Mouse (Mus musculus): ENCODE data around the gene 2210408I21Rik. TPM values are rescaled to one million over a fixed set of nuclear protein-coding genes. Genes with fewer than 3 reads are reported as not detected.
A peak's percentile ranks its signal among the peaks of the same experiment; 100 is the strongest.

The 2210408I21Rik gene
- total and polyA plus RNA-seq, 3 experiments, result 1.6 to 4.0 TPM; not detected in 1

DNA sequence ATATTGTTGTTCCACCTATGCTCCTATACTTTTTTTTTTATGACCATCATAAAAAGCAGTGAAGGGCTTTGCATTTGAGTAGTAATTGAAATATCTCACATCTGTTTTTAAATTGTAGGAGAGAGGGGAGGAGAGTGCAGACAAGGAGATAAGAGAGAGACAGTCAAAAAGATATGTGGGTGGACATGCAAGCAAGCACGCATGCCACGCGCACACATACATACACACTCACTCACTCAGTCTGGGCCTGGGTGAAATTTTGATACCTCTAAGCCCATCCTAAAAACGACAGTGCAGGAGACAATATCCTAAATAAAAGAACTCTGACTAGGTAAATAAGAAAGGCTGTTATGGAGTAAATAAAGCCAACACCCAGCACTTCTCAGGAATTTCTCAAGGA is 16.6 kb upstream of the 2210408I21Rik start:
- no peak overlapping the region for H3K9ac ChIP-seq (ENCODE audit: control insufficient read depth, low read depth, low read length, poor library complexity, severe bottlenecking)
- H3K4me3 ChIP-seq (ENCODE audit: control insufficient read depth in 1 of 2, insufficient read depth in 1 of 2, low read depth in 2 of 2, low read length in 2 of 2), result no peak overlapping the region
- no peaks in the 10 kb centered on the region for H3K27me3 ChIP-seq (ENCODE audit: control insufficient read depth in 1 of 2, insufficient read depth in 2 of 2, low read length in 2 of 2)
- H3K9me3 ChIP-seq (replicated peaks; ENCODE audit: insufficient read depth, low read length), result no peaks in the 10 kb centered on the region
- DNase-seq (ENCODE audit: low read depth, low spot score), result peak; percentile 34
- peaks cover 3 to 7% of the 10 kb centered on the region in 2 experiments; a peak in 3 of 4 replicates for H3K36me3 ChIP-seq (ENCODE audit: control insufficient read depth in 1 of 2, insufficient read depth in 2 of 2, low read length in 2 of 2)
- H3K79me2 ChIP-seq (ENCODE audit: control insufficient read depth, insufficient read depth, low read length, poor library complexity), result no peaks in the 10 kb centered on the region; the same call in 1 of the 2 replicates
- no peak overlapping the region for H3K27ac ChIP-seq (ENCODE audit: control insufficient read depth, low read depth, low read length)
- TF ChIP-seq USF2 (IDR thresholded peaks at IDR 0.05; ENCODE audit: borderline replicate concordance in 1 of 2, insufficient read depth in 1 of 2, low read depth in 1 of 2, low read length in 2 of 2) (no peak), SIN3A (IDR thresholded peaks at IDR 0.05; ENCODE audit: low read length) (0 out of 2 replicates have a peak, but pooled peaks have one; percentile 26), GATA1 (IDR thresholded peaks at IDR 0.05; ENCODE audit: low read depth, low read length) (peak; percentile 47; the same call in 1 of the 2 replicates), EP300 (IDR thresholded peaks at IDR 0.05; ENCODE audit: low read depth in 1 of 2, low read length in 2 of 2) (0 out of 4 replicates have a peak, but pooled peaks of 1 of the 2 experiments have one; percentile 36), TAL1 (IDR thresholded peaks at IDR 0.05; ENCODE audit: low read length) (no peak), ZC3H11A (IDR thresholded peaks at IDR 0.05; ENCODE audit: low read depth, low read length) (no peak), MAFK (IDR thresholded peaks at IDR 0.05; ENCODE audit: borderline replicate concordance, low read depth, low read length) (no peak), RCOR1 (IDR thresholded peaks at IDR 0.05; ENCODE audit: low read depth, low read length) (no peak)
- H3K4me1 ChIP-seq (ENCODE audit: control insufficient read depth in 1 of 2, insufficient read depth in 2 of 2, low read length in 2 of 2), result peaks cover 0 to 2% of the 10 kb centered on the region in 2 experiments; a peak in 1 of 4 replicates

DNA sequence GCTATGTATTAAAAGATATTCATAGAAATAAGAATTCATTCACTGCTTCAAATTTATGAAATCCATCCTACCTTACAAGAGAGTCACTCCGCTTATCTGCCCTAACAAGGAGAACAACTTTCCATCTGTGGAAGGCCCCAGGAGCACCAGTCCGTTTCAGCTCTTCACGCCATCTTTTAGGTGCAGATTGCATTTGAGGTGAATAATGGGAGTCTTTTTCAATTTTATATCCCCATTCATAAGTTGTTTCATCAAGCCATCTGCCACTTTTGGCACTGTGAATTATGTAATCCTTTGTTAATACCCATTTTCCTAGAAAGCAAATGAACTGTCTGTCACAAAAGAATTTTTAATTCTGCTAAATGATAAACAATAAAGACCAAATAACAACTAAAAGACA is 10.2 kb upstream of the 2210408I21Rik start:
- Histone ChIP-seq H3K4me1 (ENCODE audit: control insufficient read depth in 1 of 2, insufficient read depth in 2 of 2, low read length in 2 of 2) (peaks cover 0 to 19% of the 10 kb centered on the region in 2 experiments; a peak in 2 of 4 replicates), H3K9me3 (replicated peaks; ENCODE audit: insufficient read depth, low read length) (no peaks in the 10 kb centered on the region), H3K27me3 (ENCODE audit: control insufficient read depth in 1 of 2, insufficient read depth in 2 of 2, low read length in 2 of 2) (no peaks in the 10 kb centered on the region), H3K9ac (ENCODE audit: control insufficient read depth, low read depth, low read length, poor library complexity, severe bottlenecking) (no peak overlapping the region), H3K4me3 (ENCODE audit: control insufficient read depth in 1 of 2, insufficient read depth in 1 of 2, low read depth in 2 of 2, low read length in 2 of 2) (no peak overlapping the region), H3K27ac (ENCODE audit: control insufficient read depth, low read depth, low read length) (no peak overlapping the region), H3K79me2 (ENCODE audit: control insufficient read depth, insufficient read depth, low read length, poor library complexity) (peaks cover 3% of the 10 kb centered on the region; the same call in 1 of the 2 replicates), H3K36me3 (ENCODE audit: control insufficient read depth in 1 of 2, insufficient read depth in 2 of 2, low read length in 2 of 2) (peaks cover 0 to 4% of the 10 kb centered on the region in 2 experiments; a peak in 1 of 4 replicates)
- TF ChIP-seq JUND (IDR thresholded peaks at IDR 0.05; ENCODE audit: low read depth, low read length) (no peak), ETS1 (IDR thresholded peaks at IDR 0.05; ENCODE audit: low read depth, low read length) (no peak), USF1 (IDR thresholded peaks at IDR 0.05; ENCODE audit: low read depth, low read length) (no peak), ZNF384 (IDR thresholded peaks at IDR 0.05; ENCODE audit: low read depth, low read length) (no peak), NRF1 (IDR thresholded peaks at IDR 0.05; ENCODE audit: insufficient read depth, low read depth, low read length, poor library complexity, severe bottlenecking) (no peak), UBTF (IDR thresholded peaks at IDR 0.05; ENCODE audit: borderline replicate concordance, insufficient read depth, low read depth, low read length) (no peak), EP300 (IDR thresholded peaks at IDR 0.05; ENCODE audit: low read depth in 1 of 2, low read length in 2 of 2) (no peak), ZMIZ1 (IDR thresholded peaks at IDR 0.05; ENCODE audit: low read depth, low read length) (no peak), HCFC1 (IDR thresholded peaks at IDR 0.05; ENCODE audit: low read depth, low read length) (no peak), SMC3 (IDR thresholded peaks at IDR 0.05; ENCODE audit: low read depth, low read length) (no peak), ZC3H11A (IDR thresholded peaks at IDR 0.05; ENCODE audit: low read depth, low read length) (no peak), MAX (IDR thresholded peaks at IDR 0.05; ENCODE audit: low read length) (no peak), MAFK (IDR thresholded peaks at IDR 0.05; ENCODE audit: borderline replicate concordance, low read depth, low read length) (no peak), TCF12 (IDR thresholded peaks at IDR 0.05; ENCODE audit: low read depth, low read length) (no peak), POLR2AphosphoS5 (IDR thresholded peaks at IDR 0.05; ENCODE audit: borderline replicate concordance, low read depth, low read length) (no peak), NELFE (IDR thresholded peaks at IDR 0.05; ENCODE audit: low read depth, low read length) (no peak)
- no peak for DNase-seq (ENCODE audit: low read depth, low spot score)

All from MEL (cell line).